Mouse (Mus musculus) intestine, postnatal 0 days (tissue): Measurements from ENCODE around the gene Gm10406. TPM values are rescaled to one million over a fixed set of nuclear protein-coding genes. Genes with fewer than 3 reads are reported as not detected.
"Not testable (repeated sequence)": the region's sequence is repeated elsewhere in the genome, so short reads cannot be mapped to it uniquely, and the experiment has no call there.

Source experiments
- ATAC-seq: fragments of 200-750 bp; cut with Nextera tagmentation; 2 replicates; pipeline ENCODE4 v1.8.0; 2017; ENCODE audit warnings: mild to moderate bottlenecking, moderate TSS enrichment, moderate library complexity
- H3K27ac ChIP-seq: fragments of 300-500 bp; sonication (generic); 2 replicates; pipeline ENCODE4 v1.5.1; 2014; ENCODE audit warnings: mild to moderate bottlenecking, low read depth, low read length, moderate library complexity
- H3K27me3 ChIP-seq: fragments of 300-500 bp; sonication (generic); replicated peaks from 2 replicates; pipeline ENCODE4 v1.6.1; 2014; ENCODE audit warnings: low read length, mixed read lengths; ENCODE audit not compliant: control insufficient read depth, insufficient read depth
- H3K36me3 ChIP-seq: fragments of 300-500 bp; sonication (generic); 2 replicates; pipeline ENCODE4 v1.6.1; 2014; ENCODE audit warnings: mild to moderate bottlenecking, moderate library complexity; ENCODE audit not compliant: control insufficient read depth, insufficient read depth
- H3K4me1 ChIP-seq: fragments of 300-500 bp; sonication (generic); replicated peaks from 2 replicates; pipeline ENCODE4 v1.6.1; 2014; ENCODE audit warnings: antibody characterized with exemption, low read length, mixed read lengths; ENCODE audit not compliant: control insufficient read depth, insufficient read depth
- H3K4me2 ChIP-seq: fragments of 300-500 bp; sonication (generic); replicated peaks from 2 replicates; pipeline ENCODE4 v1.6.1; 2014; ENCODE audit warnings: low read depth, mild to moderate bottlenecking, moderate library complexity
- H3K4me3 ChIP-seq: fragments of 300-500 bp; sonication (generic); 2 replicates; pipeline ENCODE4 v1.5.1; 2014; ENCODE audit warnings: low read depth, low read length
- H3K9ac ChIP-seq: fragments of 300-500 bp; sonication (generic); 2 replicates; pipeline ENCODE4 v1.6.1; 2014; ENCODE audit warnings: mild to moderate bottlenecking, low read depth, low read length
- H3K9me3 ChIP-seq: fragments of 300-500 bp; sonication (generic); 2 replicates; pipeline ENCODE4 v1.6.1; 2016; ENCODE audit warnings: mixed run types; ENCODE audit not compliant: control insufficient read depth
- CTCF ChIP-seq: sonication (generic); IDR thresholded peaks from 2 replicates; pipeline ENCODE4 v1.5.1; 2016; ENCODE audit warnings: low read depth, mild to moderate bottlenecking, control low read depth, antibody characterized with exemption, moderate library complexity
- WGBS: fragments of 180-500 bp; shearing (Covaris S2); extraction: QIAGEN DNeasy Blood & Tissue Kit; methylation state at CpG from one replicate; pipeline ENCODE4 v1.1.7; 2014; 5-methylcytosine and 5-hydroxymethylcytosine counted together
- polyA plus RNA-seq: library from polyadenylated mRNA; unstranded; fragments of >200 nt; fragmentation: Nextera tagmentation; extraction: Ambion mirVana; gene quantifications from 2 replicates; pipeline ENCODE4 v1.2.1, GENCODE M21; 2015

Gm10406 gene
- 0.08 TPM in 1 of 2 replicates, not detected in the other for polyA plus RNA-seq

DNA sequence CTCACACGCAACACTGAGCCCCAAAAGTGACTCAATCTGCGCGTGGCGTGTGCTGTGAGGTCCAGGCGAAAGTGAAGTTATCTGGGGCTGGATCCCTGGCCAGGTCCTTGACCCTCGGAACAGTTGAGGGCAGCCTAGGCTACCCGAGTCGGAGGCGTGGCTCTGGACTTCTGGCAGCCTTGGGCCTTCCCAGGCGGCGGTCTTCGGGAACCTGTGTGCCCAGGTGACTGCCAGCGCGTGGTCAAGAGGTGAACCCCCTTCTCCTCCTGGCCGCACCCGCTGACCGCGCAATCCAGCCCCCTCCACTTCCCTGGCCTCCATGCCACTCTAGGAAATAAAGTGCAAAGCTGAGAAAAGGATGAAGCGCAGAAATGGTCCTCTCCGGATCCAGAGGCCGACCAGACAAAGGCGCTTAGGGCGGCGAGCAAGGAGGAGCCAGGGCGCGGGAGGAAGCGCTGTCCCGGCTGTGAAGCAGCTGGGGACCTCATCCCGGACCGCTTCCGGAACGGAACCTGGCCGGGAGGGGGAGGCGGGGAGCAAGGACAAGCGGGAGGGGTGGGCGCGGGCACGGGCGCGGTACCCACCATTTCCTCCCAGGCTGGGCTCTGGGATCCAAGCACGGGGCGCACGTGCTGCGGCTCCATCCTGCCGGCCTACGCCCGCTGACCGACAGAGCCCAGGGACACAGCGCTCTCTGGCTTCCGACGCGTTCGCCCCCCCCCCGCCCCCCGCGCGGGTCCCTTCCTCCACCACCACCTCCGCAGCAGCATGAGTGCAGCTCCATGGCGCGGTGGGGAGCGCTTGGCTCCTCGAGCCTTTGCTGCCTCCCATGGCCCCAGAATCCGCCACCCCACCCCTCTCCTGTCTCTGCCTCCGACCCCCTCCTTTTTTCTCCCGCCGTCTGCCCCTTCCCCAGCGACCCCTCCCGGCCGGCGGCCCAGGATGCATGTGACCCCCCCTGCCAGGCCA lies at the start of gene Gm10406:
Gm10406 (minus strand) TSS at position 669 of the 969 bp plus-strand sequence.
- ATAC-seq, H3K9me3 ChIP-seq, H3K27ac ChIP-seq, H3K4me1 ChIP-seq, H3K27me3 ChIP-seq, H3K9ac ChIP-seq, H3K36me3 ChIP-seq: not testable (repeated sequence)
- Histone ChIP-seq H3K4me3 (peak within 1 kb of the TSS; percentile 32), H3K4me2 (peak within 1 kb of the TSS; percentile 65)
- 1% methylated on average over 32 of the region's 70 CpGs for WGBS

DNA sequence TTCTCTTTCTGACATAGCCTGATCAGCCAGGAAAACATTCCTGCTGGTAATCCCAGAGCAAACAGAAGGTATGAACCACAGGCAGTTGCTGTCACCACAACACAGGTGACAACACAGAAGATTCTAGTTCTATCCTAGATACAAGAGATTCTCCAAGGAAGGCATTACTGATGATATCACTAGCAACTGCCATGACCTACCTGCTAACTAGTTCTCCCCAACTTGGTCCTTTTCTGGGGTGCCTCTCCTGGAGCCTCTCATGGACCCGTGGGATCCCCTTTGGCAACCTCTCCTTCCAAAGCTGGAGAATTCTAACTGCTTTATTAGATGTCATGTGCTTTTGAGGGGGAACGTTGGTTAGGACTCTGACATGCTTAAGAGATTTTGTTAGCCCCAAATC lies 17.6 kb upstream of the Gm10406 start, which contains the start of gene Gm3685:
Gm3685 (minus strand) TSS at position 101 of the 400 bp plus-strand sequence.
- not testable (repeated sequence) for H3K9me3 ChIP-seq, H3K4me3 ChIP-seq, H3K36me3 ChIP-seq, ATAC-seq, H3K27ac ChIP-seq, H3K27me3 ChIP-seq, H3K4me1 ChIP-seq, H3K9ac ChIP-seq, H3K4me2 ChIP-seq
- WGBS: no CpG with 5 or more reads among the region's 2 CpGs

DNA sequence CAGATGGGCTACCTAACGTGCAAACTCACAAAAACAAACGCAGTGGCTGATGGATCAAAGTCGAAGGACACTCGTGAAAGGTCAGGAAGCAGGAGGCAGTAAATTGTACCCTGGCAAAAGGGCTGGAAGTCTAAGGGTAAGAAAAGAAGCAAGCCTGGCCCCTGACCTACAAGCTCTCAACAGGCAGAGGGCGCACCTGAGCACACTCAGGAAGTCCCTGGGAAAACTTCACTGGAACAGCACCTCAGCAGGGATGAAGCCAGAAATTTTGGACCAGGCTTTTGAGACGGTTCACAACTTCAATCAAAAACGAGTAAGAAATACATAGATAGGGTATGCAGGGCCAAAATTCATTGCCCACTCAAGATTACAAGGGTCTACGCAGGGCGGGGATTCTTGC lies 975 bp downstream of the Gm10406 start:
- H3K9me3 ChIP-seq, ATAC-seq, H3K4me3 ChIP-seq, H3K27me3 ChIP-seq, H3K36me3 ChIP-seq, H3K4me1 ChIP-seq, H3K27ac ChIP-seq, H3K9ac ChIP-seq: not testable (repeated sequence)
- peak; percentile 59 for TF ChIP-seq CTCF
- H3K4me2 ChIP-seq: 0 out of 2 replicates have a peak overlapping the region, but pooled peaks have one; percentile 65
- 6% methylated on average over 9 of the region's 9 CpGs for WGBS

DNA sequence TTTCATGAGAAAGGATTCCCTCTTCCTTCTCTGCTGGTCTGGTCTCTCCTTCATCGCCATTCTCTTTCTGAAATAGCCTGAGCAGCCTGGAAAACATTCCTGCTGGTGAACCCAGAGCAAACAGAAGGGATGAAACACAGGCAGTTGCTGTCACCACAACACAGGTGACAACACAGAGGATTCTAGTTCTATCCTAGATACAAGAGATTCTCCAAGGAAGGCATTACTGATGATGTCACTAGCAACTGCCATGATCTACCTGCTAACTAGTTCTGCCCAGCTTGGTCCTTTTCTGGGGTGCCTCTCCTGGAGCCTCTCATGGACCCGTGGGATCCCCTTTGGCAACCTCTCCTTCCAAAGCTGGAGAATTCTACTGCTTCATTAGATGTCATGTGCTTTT lies 53.5 kb downstream of the Gm10406 start, which contains the start of gene Gm6356:
Gm6356 (minus strand) TSS at position 101 of the 400 bp plus-strand sequence.
- not testable (repeated sequence) for H3K4me1 ChIP-seq, H3K4me3 ChIP-seq, H3K9me3 ChIP-seq, H3K9ac ChIP-seq, H3K27me3 ChIP-seq, H3K36me3 ChIP-seq, H3K27ac ChIP-seq, H3K4me2 ChIP-seq, ATAC-seq
- 28% methylated on average over 1 of the region's 2 CpGs for WGBS

Other genes with a start within 250 kb of the Gm10406 start
- gene Gm3642, start 187.1 kb downstream of the Gm10406 start, polyA plus RNA-seq: not detected in 2 replicates
- gene Gm3667, start 137.5 kb downstream of the Gm10406 start, polyA plus RNA-seq: 0.17 TPM in 1 of 2 replicates, not detected in the other
- gene Gm6356, start 53.6 kb downstream of the Gm10406 start, polyA plus RNA-seq: not detected in 2 replicates
- gene Gm3685, start 17.5 kb upstream of the Gm10406 start, polyA plus RNA-seq: not detected in 2 replicates
- gene Gm3696, start 73.2 kb upstream of the Gm10406 start, polyA plus RNA-seq: 0.30 and 0.44 TPM in 2 replicates
- not detected in 2 replicates for gene Gm6676, start 98.0 kb upstream of the Gm10406 start, polyA plus RNA-seq
- gene Gm3512, start 147.1 kb upstream of the Gm10406 start, polyA plus RNA-seq: 0.78 and 0.99 TPM in 2 replicates
- not detected in 2 replicates for gene Gm16434, start 167.1 kb upstream of the Gm10406 start, polyA plus RNA-seq
- gene Gm3727, start 237.3 kb upstream of the Gm10406 start, polyA plus RNA-seq: not detected in 2 replicates